Mouse (Mus musculus) hindbrain, embryonic 14.5 days (tissue): ENCODE measurements around the gene Hmces. TPM values are rescaled to one million over a fixed set of nuclear protein-coding genes. Genes with fewer than 3 reads are reported as not detected.

Source experiments
- ATAC-seq: fragments of 200-750 bp; cut with Nextera tagmentation; 2 replicates; pipeline ENCODE4 v1.8.0; 2017; ENCODE audit warnings: moderate number of reproducible peaks, mild to moderate bottlenecking, moderate TSS enrichment, moderate library complexity; ENCODE audit not compliant: low FRiP score
- DNase-seq: peaks from one replicate; pipeline ENCODE4 v3.0.0-alpha.2; 2015; ENCODE audit warnings: low spot score
- H3K27ac ChIP-seq: fragments of 300-500 bp; sonication (generic); 2 replicates; pipeline ENCODE4 v1.5.1; 2014; ENCODE audit warnings: mild to moderate bottlenecking, moderate library complexity
- H3K27me3 ChIP-seq: fragments of 300-500 bp; sonication (generic); 2 replicates; pipeline ENCODE4 v1.6.1; 2014; ENCODE audit warnings: mild to moderate bottlenecking, low read length, mixed read lengths; ENCODE audit not compliant: control insufficient read depth, insufficient read depth
- H3K36me3 ChIP-seq: fragments of 300-500 bp; sonication (generic); replicated peaks from 2 replicates; pipeline ENCODE4 v1.6.1; 2014; ENCODE audit not compliant: control insufficient read depth, insufficient read depth
- H3K4me1 ChIP-seq: fragments of 300-500 bp; sonication (generic); replicated peaks from 2 replicates; pipeline ENCODE4 v1.6.1; 2014; ENCODE audit warnings: antibody characterized with exemption, low read length, mixed read lengths; ENCODE audit not compliant: control insufficient read depth, insufficient read depth
- H3K4me2 ChIP-seq: fragments of 300-500 bp; sonication (generic); replicated peaks from 2 replicates; pipeline ENCODE4 v1.6.1; 2014; ENCODE audit warnings: mild to moderate bottlenecking, moderate library complexity
- H3K4me3 ChIP-seq: fragments of 300-500 bp; sonication (generic); replicated peaks from 2 replicates; pipeline ENCODE4 v1.5.1; 2014; ENCODE audit warnings: mild to moderate bottlenecking, low read length
- H3K9ac ChIP-seq: fragments of 300-500 bp; sonication (generic); 2 replicates; pipeline ENCODE4 v1.6.1; 2014
- H3K9me3 ChIP-seq: fragments of 300-500 bp; sonication (generic); 2 replicates; pipeline ENCODE4 v1.6.1; 2016; ENCODE audit warnings: low read length; ENCODE audit not compliant: control insufficient read depth
- WGBS: fragments of 180-500 bp; shearing (Covaris S2); extraction: QIAGEN DNeasy Blood & Tissue Kit; methylation state at CpG from one replicate; pipeline ENCODE4 v1.1.7; 2014; 5-methylcytosine and 5-hydroxymethylcytosine counted together
- polyA plus RNA-seq: library from polyadenylated mRNA; unstranded; fragments of >200 nt; fragmentation: Nextera tagmentation; extraction: Ambion mirVana; gene quantifications from 2 replicates; pipeline ENCODE4 v1.2.1, GENCODE M21; 2014

Gene Hmces
- polyA plus RNA-seq = 36.6 and 38.5 TPM in 2 replicates

DNA sequence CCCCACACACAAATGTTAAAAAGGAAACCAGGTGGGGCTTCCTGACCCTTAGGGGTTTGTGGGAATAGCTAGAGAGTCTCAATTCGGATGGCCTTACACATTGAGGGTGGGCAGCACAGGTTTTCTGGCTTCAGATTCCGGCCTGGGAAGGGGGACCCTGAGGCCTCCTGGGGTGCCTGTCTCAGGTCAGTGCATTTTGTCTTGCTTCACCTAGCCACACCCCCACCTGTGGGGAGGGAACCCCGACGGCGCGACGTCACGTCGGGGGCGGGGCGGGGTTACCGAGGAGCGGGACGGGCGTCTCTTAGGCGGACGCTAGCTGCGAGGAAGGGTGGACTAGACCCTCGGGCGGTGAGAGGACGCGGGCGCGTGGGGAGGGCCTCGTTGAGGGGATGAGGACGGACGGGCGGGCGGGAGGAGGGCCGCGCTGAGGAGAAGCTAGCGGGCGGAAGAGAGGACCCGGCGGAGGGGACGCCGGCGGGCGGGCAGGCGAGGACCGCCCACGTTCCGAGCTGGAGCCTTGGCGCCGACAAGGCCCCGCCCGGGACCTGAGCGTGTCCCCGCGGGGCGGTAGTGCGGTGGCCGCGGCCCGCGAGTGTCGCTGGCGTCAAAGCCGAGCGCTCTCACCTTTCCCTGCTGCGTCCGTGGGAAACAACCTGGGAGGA lies at the start of gene Hmces:
Hmces (plus strand) TSS at position 275 of the 665 bp plus-strand sequence.
- Histone ChIP-seq H3K4me1 (peaks cover 11% of the 10 kb centered on the region), H3K27me3 (no peaks in the 10 kb centered on the region), H3K36me3 (peaks cover 72% of the 10 kb centered on the region), H3K4me3 (peak within 1 kb of the TSS; percentile 84), H3K4me2 (peak within 1 kb of the TSS; percentile 80), H3K9ac (peak within 1 kb of the TSS; percentile 89), H3K9me3 (no peaks in the 10 kb centered on the region), H3K27ac (peak within 1 kb of the TSS; percentile 80)
- whole genome bisulfite sequencing = under 1% methylated on average over 61 of the region's 62 CpGs
- peak; percentile 73 for DNase-seq
- ATAC-seq = peak; percentile 92

GRCm38 (mm10) chr6:87866211-87866610 lies 47.5 kb upstream of the Hmces start:
- Histone ChIP-seq H3K4me1 (no peaks in the 10 kb centered on the region), H3K9me3 (no peaks in the 10 kb centered on the region), H3K9ac (no peak overlapping the region), H3K4me3 (no peak overlapping the region), H3K4me2 (no peak overlapping the region), H3K27me3 (no peaks in the 10 kb centered on the region), H3K27ac (no peak overlapping the region), H3K36me3 (no peaks in the 10 kb centered on the region)
- WGBS = 87% methylated on average over 6 of the region's 6 CpGs
- DNase-seq (no peak), ATAC-seq (no peak)

DNA sequence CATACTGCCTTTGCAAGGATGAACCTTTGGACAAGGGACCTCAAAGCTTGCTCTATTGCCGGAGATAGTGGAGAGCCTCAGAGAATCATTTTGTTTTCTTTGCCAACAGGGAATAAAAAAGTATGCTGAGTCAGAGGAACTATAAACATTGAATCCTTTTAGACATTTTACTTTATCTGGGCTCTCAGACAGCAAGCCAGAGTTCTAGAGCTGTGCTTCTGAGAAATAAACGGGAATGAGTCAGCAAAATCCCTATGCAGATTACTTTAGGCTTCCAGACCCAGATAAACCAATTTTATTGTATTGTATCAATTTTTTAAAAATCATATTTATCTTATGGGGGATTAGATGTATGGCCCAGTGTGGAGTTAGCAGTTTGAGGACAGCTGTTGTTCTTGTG lies 46.5 kb upstream of the Hmces start:
- no peak overlapping the region for H3K4me3 ChIP-seq

GRCm38 (mm10) chr6:87868871-87869506 lies 44.7 kb upstream of the Hmces start:
- 83% methylated on average over 9 of the region's 9 CpGs for WGBS
- H3K27me3 ChIP-seq = no peaks in the 10 kb centered on the region
- H3K4me1 ChIP-seq = no peaks in the 10 kb centered on the region
- no peak overlapping the region for H3K4me2 ChIP-seq
- ATAC-seq (no peak), DNase-seq (no peak)
- H3K36me3 ChIP-seq = no peaks in the 10 kb centered on the region
- no peak overlapping the region for H3K9ac ChIP-seq
- H3K4me3 ChIP-seq = no peak overlapping the region
- no peaks in the 10 kb centered on the region for H3K9me3 ChIP-seq
- H3K27ac ChIP-seq = no peak overlapping the region

More for the DNA sequence above, 46.5 kb upstream of the Hmces start:
- ATAC-seq (no peak), DNase-seq (no peak)
- Histone ChIP-seq H3K4me1 (no peaks in the 10 kb centered on the region), H3K9me3 (no peaks in the 10 kb centered on the region), H3K27ac (no peak overlapping the region), H3K27me3 (no peaks in the 10 kb centered on the region), H3K4me2 (no peak overlapping the region), H3K9ac (no peak overlapping the region), H3K36me3 (no peaks in the 10 kb centered on the region)
- WGBS = 92% methylated on average over 2 of the region's 2 CpGs

DNA sequence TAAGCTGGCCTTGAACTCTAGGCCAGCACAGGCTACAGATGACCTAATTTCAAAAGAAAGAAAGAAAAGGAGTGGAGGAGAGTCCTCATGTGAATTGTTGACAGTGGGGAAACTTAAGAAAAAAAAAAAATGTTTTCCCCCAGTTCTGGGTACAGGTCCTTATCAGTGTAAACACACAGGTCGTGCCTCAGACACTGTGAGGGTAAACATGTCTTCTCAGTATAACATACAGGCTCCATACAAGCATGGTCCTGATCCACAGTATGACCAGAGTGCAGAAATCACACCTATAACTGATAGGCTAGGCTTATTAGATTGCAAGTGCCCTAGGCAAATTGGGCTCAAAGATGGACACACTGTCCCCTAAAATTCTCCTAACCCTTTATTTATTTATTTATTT lies 43.3 kb upstream of the Hmces start:
- WGBS = 79% methylated on average over 1 of the region's 1 CpGs
- no peak overlapping the region for H3K4me3 ChIP-seq
- H3K4me2 ChIP-seq = no peak overlapping the region
- H3K9me3 ChIP-seq = no peaks in the 10 kb centered on the region
- H3K4me1 ChIP-seq = no peaks in the 10 kb centered on the region
- ATAC-seq (no peak), DNase-seq (no peak)
- no peaks in the 10 kb centered on the region for H3K36me3 ChIP-seq
- H3K9ac ChIP-seq = no peak overlapping the region
- no peaks in the 10 kb centered on the region for H3K27me3 ChIP-seq
- no peak overlapping the region for H3K27ac ChIP-seq

DNA sequence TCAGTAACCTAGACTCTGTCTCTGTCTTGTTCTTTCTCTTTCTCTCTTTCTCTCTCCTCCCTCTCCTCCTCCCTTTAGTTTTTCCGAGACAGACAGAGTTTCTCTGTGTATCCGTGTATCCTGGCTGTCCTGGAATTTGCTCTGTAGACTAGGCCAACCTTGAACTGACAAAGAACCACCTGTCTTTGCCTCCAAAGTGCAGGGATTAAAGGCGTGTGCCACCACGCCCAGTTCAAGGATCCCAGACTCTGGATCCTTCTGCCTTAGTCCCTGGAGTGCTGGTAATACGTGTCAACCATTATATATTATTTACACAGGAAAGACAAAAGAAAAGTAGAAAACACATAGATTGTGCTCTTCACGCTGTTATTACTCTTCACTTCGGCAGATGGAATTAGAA lies 42.5 kb upstream of the Hmces start:
- no peak for ATAC-seq

DNA sequence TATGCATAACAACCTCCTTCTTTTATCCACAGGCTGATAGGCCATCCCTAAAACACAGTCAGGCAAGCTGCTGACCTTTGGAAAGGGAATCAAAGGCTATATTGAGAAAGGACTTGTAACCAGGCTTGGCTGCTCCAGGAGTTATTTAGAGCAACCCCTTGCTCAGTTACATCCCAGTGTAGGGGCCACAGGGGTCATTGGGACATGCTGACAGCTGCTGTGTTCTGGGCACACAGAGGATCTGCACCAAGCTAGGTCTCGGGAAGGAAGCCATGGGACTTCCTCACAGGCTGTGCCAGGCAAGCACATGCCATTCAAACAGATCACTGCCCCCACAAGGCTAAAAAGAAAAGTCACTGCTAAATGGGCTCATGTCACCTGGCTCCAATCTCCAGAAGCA lies 40.6 kb upstream of the Hmces start:
- Histone ChIP-seq H3K9ac (no peak overlapping the region), H3K36me3 (no peaks in the 10 kb centered on the region), H3K4me1 (no peaks in the 10 kb centered on the region), H3K27me3 (no peaks in the 10 kb centered on the region), H3K27ac (no peak overlapping the region), H3K9me3 (no peaks in the 10 kb centered on the region), H3K4me3 (no peak overlapping the region), H3K4me2 (no peak overlapping the region)
- DNase-seq (no peak), ATAC-seq (no peak)
- 41% methylated on average over 1 of the region's 1 CpGs for WGBS

More for the DNA sequence above, 42.5 kb upstream of the Hmces start:
- no peak for DNase-seq
- H3K9me3 ChIP-seq = no peaks in the 10 kb centered on the region
- no peaks in the 10 kb centered on the region for H3K36me3 ChIP-seq
- no peak overlapping the region for H3K27ac ChIP-seq
- 89% methylated on average over 7 of the region's 7 CpGs for WGBS
- H3K4me3 ChIP-seq = no peak overlapping the region
- H3K4me2 ChIP-seq = no peak overlapping the region
- H3K4me1 ChIP-seq = no peaks in the 10 kb centered on the region
- H3K9ac ChIP-seq = no peak overlapping the region
- H3K27me3 ChIP-seq = no peaks in the 10 kb centered on the region

DNA sequence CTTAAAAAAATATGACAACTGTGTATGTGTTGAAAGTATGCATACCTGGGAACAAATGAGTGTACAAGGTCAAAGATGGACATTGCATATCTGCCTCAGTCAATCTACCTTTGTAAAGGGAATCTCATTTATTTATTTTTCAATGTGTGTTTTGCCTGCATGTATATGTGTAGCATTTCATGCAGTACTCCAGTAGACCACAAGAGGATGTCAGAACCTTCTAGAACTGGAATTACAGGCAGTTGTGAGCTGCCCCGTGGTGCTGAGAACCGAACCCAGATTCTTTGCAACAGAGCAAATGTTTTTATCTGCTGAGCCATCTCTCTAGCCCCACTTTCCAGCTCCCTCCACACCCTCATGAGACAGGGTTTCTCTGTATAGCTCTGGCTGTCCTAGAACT lies 39.8 kb upstream of the Hmces start:
- no peak overlapping the region for H3K9ac ChIP-seq
- H3K27ac ChIP-seq = no peak overlapping the region
- no peak for ATAC-seq
- H3K4me3 ChIP-seq = no peak overlapping the region
- H3K4me1 ChIP-seq = no peaks in the 10 kb centered on the region
- H3K27me3 ChIP-seq = no peaks in the 10 kb centered on the region
- DNase-seq = no peak
- no peak overlapping the region for H3K4me2 ChIP-seq
- no peaks in the 10 kb centered on the region for H3K36me3 ChIP-seq
- 89% methylated on average over 2 of the region's 2 CpGs for WGBS
- H3K9me3 ChIP-seq = no peaks in the 10 kb centered on the region

DNA sequence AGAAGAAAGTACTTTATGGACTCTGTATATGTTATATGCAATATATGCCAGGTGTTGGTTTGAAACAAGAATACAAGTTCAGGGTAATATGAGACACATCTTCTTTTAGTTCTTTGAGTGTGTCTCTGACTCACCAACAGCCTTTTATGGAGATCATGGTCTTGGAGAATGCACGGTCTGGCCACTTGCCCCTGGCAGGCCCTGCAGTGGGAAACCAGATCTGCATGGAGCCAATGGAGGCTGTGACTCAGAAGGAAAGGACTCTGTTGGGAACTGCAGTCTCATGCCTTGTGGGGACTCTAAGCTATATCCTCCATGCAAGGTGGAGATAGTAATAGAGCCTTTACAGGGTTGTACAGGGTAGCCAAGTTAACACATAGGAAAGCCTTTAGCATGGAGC lies 38.7 kb upstream of the Hmces start:
- Histone ChIP-seq H3K36me3 (no peaks in the 10 kb centered on the region), H3K4me1 (no peaks in the 10 kb centered on the region), H3K4me3 (no peak overlapping the region), H3K9ac (no peak overlapping the region), H3K27me3 (no peaks in the 10 kb centered on the region), H3K27ac (no peak overlapping the region), H3K4me2 (no peak overlapping the region), H3K9me3 (no peaks in the 10 kb centered on the region)
- WGBS = 83% methylated on average over 1 of the region's 1 CpGs
- DNase-seq = no peak
- no peak for ATAC-seq
